Mouse (Mus musculus): ENCODE measurements at regions not wholly inside any gene's neighbourhood (a gene's known extent, or its start where the extent isn't known, plus 50 kb on each side); places are given as distances from the start of the nearest gene placed in this dataset.

GRCm38 (mm10) chr6:51320676-51321419 lies 111.6 kb upstream of the Nfe2l3 start:
- Histone ChIP-seq H3K4me3 (ENCODE audit: low read depth, low read length) (no peak overlapping the region), H3K27ac (replicated peaks; ENCODE audit: low read depth, low read length) (no peak overlapping the region), H3K36me3 (ENCODE audit: control insufficient read depth, insufficient read depth, low read length) (no peaks in the 10 kb centered on the region), H3K9me3 (ENCODE audit: control insufficient read depth, low read length) (no peaks in the 10 kb centered on the region), H3K9ac (ENCODE audit: low read length) (no peak overlapping the region), H3K4me1 (ENCODE audit: control insufficient read depth, insufficient read depth, low read length) (no peaks in the 10 kb centered on the region), H3K4me2 (ENCODE audit: low read depth, severe bottlenecking) (no peak overlapping the region), H3K27me3 (ENCODE audit: control insufficient read depth, insufficient read depth, low read length) (no peaks in the 10 kb centered on the region)
- DNase-seq (ENCODE audit: low spot score) (no peak), ATAC-seq (ENCODE audit: insufficient number of reproducible peaks, low FRiP score, low TSS enrichment, low read depth) (no peak)
- 42% methylated on average over 8 of the region's 8 CpGs for WGBS

GRCm38 (mm10) chr6:51326103-51326829 lies 106.2 kb upstream of the Nfe2l3 start:
- Histone ChIP-seq H3K36me3 (ENCODE audit: control insufficient read depth, insufficient read depth, low read length) (no peaks in the 10 kb centered on the region), H3K4me1 (ENCODE audit: control insufficient read depth, insufficient read depth, low read length) (no peaks in the 10 kb centered on the region), H3K4me3 (ENCODE audit: low read depth, low read length) (no peak overlapping the region), H3K9me3 (ENCODE audit: control insufficient read depth, low read length) (no peaks in the 10 kb centered on the region), H3K9ac (ENCODE audit: low read length) (no peak overlapping the region), H3K27ac (replicated peaks; ENCODE audit: low read depth, low read length) (no peak overlapping the region), H3K27me3 (ENCODE audit: control insufficient read depth, insufficient read depth, low read length) (no peaks in the 10 kb centered on the region), H3K4me2 (ENCODE audit: low read depth, severe bottlenecking) (no peak overlapping the region)
- 83% methylated on average over 2 of the region's 2 CpGs for WGBS
- DNase-seq (ENCODE audit: low spot score) (no peak), ATAC-seq (ENCODE audit: insufficient number of reproducible peaks, low FRiP score, low TSS enrichment, low read depth) (no peak)

DNA sequence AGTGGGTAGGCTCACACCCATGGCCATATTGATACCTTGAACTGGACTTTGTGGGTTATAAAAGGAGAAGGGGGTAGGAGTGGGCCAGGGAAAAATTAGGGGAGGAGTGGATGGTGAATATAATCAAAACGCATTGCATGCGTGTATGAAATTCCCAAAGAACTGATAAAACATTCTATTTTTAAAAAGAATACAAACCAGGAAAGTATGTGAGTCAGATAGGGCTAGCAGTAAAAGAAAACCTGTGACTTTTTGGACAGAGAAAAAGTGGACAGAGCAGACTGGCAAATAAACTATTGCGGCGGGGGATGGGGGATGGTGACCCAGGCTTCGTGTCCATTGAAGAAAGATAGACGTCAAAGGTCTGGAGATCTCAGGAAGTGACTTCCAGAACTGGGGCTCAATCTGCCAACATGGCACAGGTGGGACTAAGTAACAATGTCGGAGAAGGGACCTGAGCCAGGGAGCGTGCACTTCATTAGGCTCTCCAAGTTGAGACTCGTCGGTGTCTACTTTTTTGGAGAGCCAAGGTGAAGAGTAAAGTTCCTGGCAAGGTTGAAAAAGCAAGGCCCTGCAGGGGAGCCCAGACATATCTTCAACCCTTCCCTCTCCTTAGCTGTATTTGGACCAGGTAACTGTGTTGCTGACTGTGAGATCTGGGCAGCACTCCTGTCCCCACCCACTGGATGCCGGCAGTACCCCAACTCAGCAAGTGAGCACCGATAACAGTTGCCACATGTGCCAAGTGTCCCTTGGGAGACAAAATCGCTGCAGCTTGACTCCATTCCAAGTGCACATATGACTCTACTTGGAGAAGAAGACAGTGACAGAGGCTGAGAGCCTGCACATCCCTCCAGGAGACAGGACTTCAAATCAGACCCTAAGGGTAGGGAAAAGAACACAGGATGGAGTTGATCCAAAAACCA lies 103.1 kb upstream of the Nfe2l3 start:
- no peaks in the 10 kb centered on the region for H3K27me3 ChIP-seq (ENCODE audit: control insufficient read depth, insufficient read depth, low read length)
- no peak overlapping the region for H3K27ac ChIP-seq (replicated peaks; ENCODE audit: low read depth, low read length)
- H3K4me3 ChIP-seq (ENCODE audit: low read depth, low read length) = no peak overlapping the region
- WGBS = 89% methylated on average over 13 of the region's 13 CpGs
- no peak overlapping the region for H3K9ac ChIP-seq (ENCODE audit: low read length)
- DNase-seq (ENCODE audit: low spot score) (no peak), ATAC-seq (ENCODE audit: insufficient number of reproducible peaks, low FRiP score, low TSS enrichment, low read depth) (no peak)
- H3K4me1 ChIP-seq (ENCODE audit: control insufficient read depth, insufficient read depth, low read length) = no peaks in the 10 kb centered on the region
- no peak overlapping the region for H3K4me2 ChIP-seq (ENCODE audit: low read depth, severe bottlenecking)
- H3K36me3 ChIP-seq (ENCODE audit: control insufficient read depth, insufficient read depth, low read length) = no peaks in the 10 kb centered on the region
- H3K9me3 ChIP-seq (ENCODE audit: control insufficient read depth, low read length) = no peaks in the 10 kb centered on the region

DNA sequence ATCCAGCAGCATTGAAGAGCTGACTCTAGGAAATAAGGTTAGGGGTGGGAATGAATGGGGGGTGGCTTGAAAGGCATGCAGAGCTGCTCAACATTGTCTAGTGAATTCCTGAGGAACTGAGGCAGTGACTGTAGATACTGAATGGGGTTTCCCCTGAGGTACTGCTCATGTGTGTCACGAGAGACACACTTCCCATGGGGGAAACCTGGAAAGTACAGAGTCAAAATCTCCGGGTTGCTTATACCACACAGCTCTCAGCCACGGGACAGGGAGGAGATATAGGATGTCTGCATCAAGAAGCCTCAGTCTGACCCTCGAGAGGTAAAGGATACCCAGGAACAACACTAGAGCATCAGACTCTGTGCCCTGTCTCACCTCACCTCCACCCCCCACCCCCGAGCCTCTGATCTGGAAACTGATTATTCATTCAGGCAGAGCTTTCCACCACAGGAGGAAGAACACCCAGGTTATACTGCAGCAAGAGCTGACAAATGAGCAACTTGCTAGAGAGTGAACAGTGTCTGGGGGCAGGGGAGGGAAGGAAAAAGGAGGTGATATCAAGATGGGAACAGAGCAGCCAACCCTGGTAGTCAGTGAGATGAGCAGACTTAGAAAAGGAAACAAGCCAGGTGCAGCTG lies 102.3 kb upstream of the Nfe2l3 start:
- Histone ChIP-seq H3K4me1 (ENCODE audit: control insufficient read depth, insufficient read depth, low read length) (no peaks in the 10 kb centered on the region), H3K4me2 (ENCODE audit: low read depth, severe bottlenecking) (no peak overlapping the region), H3K4me3 (ENCODE audit: low read depth, low read length) (no peak overlapping the region), H3K27me3 (ENCODE audit: control insufficient read depth, insufficient read depth, low read length) (no peaks in the 10 kb centered on the region), H3K27ac (replicated peaks; ENCODE audit: low read depth, low read length) (no peak overlapping the region), H3K36me3 (ENCODE audit: control insufficient read depth, insufficient read depth, low read length) (no peaks in the 10 kb centered on the region), H3K9me3 (ENCODE audit: control insufficient read depth, low read length) (no peaks in the 10 kb centered on the region), H3K9ac (ENCODE audit: low read length) (no peak overlapping the region)
- WGBS = 70% methylated on average over 5 of the region's 5 CpGs
- DNase-seq (ENCODE audit: low spot score) = no peak
- no peak for ATAC-seq (ENCODE audit: insufficient number of reproducible peaks, low FRiP score, low TSS enrichment, low read depth)

GRCm38 (mm10) chr6:51332841-51333240 lies 99.6 kb upstream of the Nfe2l3 start:
- H3K27me3 ChIP-seq (ENCODE audit: control insufficient read depth, insufficient read depth, low read length) = no peaks in the 10 kb centered on the region
- 87% methylated on average over 11 of the region's 11 CpGs for WGBS
- no peak overlapping the region for H3K27ac ChIP-seq (replicated peaks; ENCODE audit: low read depth, low read length)
- no peak overlapping the region for H3K4me2 ChIP-seq (ENCODE audit: low read depth, severe bottlenecking)
- H3K4me3 ChIP-seq (ENCODE audit: low read depth, low read length) = no peak overlapping the region
- DNase-seq (ENCODE audit: low spot score) (no peak), ATAC-seq (ENCODE audit: insufficient number of reproducible peaks, low FRiP score, low TSS enrichment, low read depth) (no peak)
- no peak overlapping the region for H3K9ac ChIP-seq (ENCODE audit: low read length)
- H3K4me1 ChIP-seq (ENCODE audit: control insufficient read depth, insufficient read depth, low read length) = no peaks in the 10 kb centered on the region
- no peaks in the 10 kb centered on the region for H3K36me3 ChIP-seq (ENCODE audit: control insufficient read depth, insufficient read depth, low read length)
- H3K9me3 ChIP-seq (ENCODE audit: control insufficient read depth, low read length) = no peaks in the 10 kb centered on the region

- Histone ChIP-seq H3K36me3 (ENCODE audit: control insufficient read depth, insufficient read depth, low read length) (no peaks in the 10 kb centered on the region), H3K9me3 (ENCODE audit: control insufficient read depth, low read length) (no peaks in the 10 kb centered on the region), H3K9ac (ENCODE audit: low read length) (no peak overlapping the region), H3K4me2 (ENCODE audit: low read depth, severe bottlenecking) (no peak overlapping the region), H3K4me1 (ENCODE audit: control insufficient read depth, insufficient read depth, low read length) (no peaks in the 10 kb centered on the region), H3K4me3 (ENCODE audit: low read depth, low read length) (no peak overlapping the region), H3K27me3 (ENCODE audit: control insufficient read depth, insufficient read depth, low read length) (no peaks in the 10 kb centered on the region), H3K27ac (replicated peaks; ENCODE audit: low read depth, low read length) (no peak overlapping the region)
- ATAC-seq (ENCODE audit: insufficient number of reproducible peaks, low FRiP score, low TSS enrichment, low read depth) = no peak
- no peak for DNase-seq (ENCODE audit: low spot score)
- 58% methylated on average over 7 of the region's 7 CpGs for WGBS
These were observed 98.6 kb upstream of the Nfe2l3 start for GRCm38 (mm10) chr6:51333722-51334360.

DNA sequence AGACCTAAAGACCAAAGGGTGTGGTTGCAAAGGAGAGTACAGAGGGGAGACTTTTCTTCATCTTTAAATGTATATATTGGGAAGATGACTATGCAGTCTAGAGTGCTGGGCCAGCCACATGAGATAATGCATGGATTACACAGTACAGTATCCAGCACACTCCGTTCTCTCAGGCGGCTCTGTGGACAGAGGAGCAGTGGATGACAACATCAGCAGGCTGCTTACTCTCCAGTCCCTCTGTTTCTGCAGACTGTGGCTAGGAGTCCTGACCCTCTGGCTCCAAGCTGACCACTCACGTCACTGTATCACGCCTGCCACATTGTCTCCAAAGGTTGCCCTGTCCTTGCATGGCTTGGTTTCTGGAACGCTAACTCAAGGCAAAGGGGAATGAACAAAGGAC lies 97.2 kb upstream of the Nfe2l3 start:
- no peak overlapping the region for H3K9ac ChIP-seq (ENCODE audit: low read length)
- no peak overlapping the region for H3K4me3 ChIP-seq (ENCODE audit: low read depth, low read length)
- ATAC-seq (ENCODE audit: insufficient number of reproducible peaks, low FRiP score, low TSS enrichment, low read depth) (no peak), DNase-seq (ENCODE audit: low spot score) (no peak)
- 88% methylated on average over 5 of the region's 5 CpGs for WGBS
- no peak overlapping the region for H3K4me2 ChIP-seq (ENCODE audit: low read depth, severe bottlenecking)
- no peaks in the 10 kb centered on the region for H3K36me3 ChIP-seq (ENCODE audit: control insufficient read depth, insufficient read depth, low read length)
- H3K27ac ChIP-seq (replicated peaks; ENCODE audit: low read depth, low read length) = no peak overlapping the region
- no peaks in the 10 kb centered on the region for H3K27me3 ChIP-seq (ENCODE audit: control insufficient read depth, insufficient read depth, low read length)
- H3K4me1 ChIP-seq (ENCODE audit: control insufficient read depth, insufficient read depth, low read length) = no peaks in the 10 kb centered on the region
- H3K9me3 ChIP-seq (ENCODE audit: control insufficient read depth, low read length) = no peaks in the 10 kb centered on the region

DNA sequence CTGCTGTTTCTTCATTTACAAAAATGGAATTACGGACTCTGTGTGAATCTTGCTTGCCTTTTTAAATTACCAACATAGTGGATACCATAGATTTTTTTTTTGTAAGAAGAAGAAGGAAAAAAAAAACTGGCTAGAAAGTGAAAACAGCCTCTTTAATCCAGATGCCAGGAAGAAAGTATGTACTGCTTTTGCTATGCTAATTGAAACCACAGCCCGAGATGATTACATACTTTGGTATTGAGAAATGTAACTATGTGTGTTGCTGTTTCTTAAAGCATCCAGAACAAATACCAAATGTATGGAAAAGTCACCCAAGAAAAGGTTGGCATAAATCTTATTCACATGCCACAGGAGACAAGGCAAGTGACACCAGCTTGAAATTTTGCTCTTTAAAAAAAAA lies 93.2 kb upstream of the Nfe2l3 start:
- no peak for ATAC-seq (ENCODE audit: insufficient number of reproducible peaks, low FRiP score, low TSS enrichment, low read depth)
- Histone ChIP-seq H3K4me3 (ENCODE audit: low read depth, low read length) (no peak overlapping the region), H3K36me3 (ENCODE audit: control insufficient read depth, insufficient read depth, low read length) (no peaks in the 10 kb centered on the region), H3K4me2 (ENCODE audit: low read depth, severe bottlenecking) (no peak overlapping the region), H3K27ac (replicated peaks; ENCODE audit: low read depth, low read length) (no peak overlapping the region), H3K9me3 (ENCODE audit: control insufficient read depth, low read length) (no peaks in the 10 kb centered on the region), H3K9ac (ENCODE audit: low read length) (no peak overlapping the region), H3K27me3 (ENCODE audit: control insufficient read depth, insufficient read depth, low read length) (no peaks in the 10 kb centered on the region), H3K4me1 (ENCODE audit: control insufficient read depth, insufficient read depth, low read length) (no peaks in the 10 kb centered on the region)
- 78% methylated on average over 2 of the region's 2 CpGs for WGBS
- DNase-seq (ENCODE audit: low spot score) = no peak
